Mouse (Mus musculus): Measurements from ENCODE around the gene Csrp1. TPM values are rescaled to one million over a fixed set of nuclear protein-coding genes. Genes with fewer than 3 reads are reported as not detected.

Csrp1 gene
- total RNA-seq, 2 experiments from 2014 or later: 31.2 to 32.8 TPM

GRCm38 (mm10) chr1:135794216-135795134, 74.6 kb downstream of the Csrp1 start:
- DNase-seq: no peak
- intact Hi-C loops (cut with DNase I): no loop called here

DNA sequence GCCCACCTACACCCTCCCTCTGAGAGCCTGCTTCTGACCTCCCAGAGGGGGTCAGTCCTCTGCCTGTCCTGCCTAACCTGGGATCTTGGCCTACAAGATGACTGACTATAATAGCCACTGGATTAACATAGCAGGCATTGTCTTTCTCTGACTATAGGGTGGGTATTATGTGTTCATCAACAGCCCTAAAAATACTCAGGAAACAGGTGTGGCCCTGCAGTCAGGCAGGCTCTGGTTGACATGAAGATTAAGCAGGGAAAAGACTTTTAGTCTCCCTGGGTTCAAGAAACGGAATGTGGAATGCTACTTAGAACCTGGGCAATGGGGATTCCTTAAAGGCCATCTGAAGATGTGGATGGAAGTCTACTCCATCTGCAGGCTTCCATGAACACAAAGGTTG, 78.6 kb downstream of the Csrp1 start:
- DNase-seq: no peak
- intact Hi-C loops (cut with DNase I): no loop called here

GRCm38 (mm10) chr1:135799109-135799627, 79.3 kb downstream of the Csrp1 start:
- DNase-seq: no peak
- intact Hi-C loops (cut with DNase I): no loop called here

GRCm38 (mm10) chr1:135800192-135800950, 80.5 kb downstream of the Csrp1 start:
- peak; percentile 54 for DNase-seq
- intact Hi-C loops (cut with DNase I): no loop called here

Other genes with a start within 250 kb of the Csrp1 start
- gene Nav1, start 112.8 kb upstream of the Csrp1 start, total RNA-seq (2021): 100 to 1,000 TPM; 232 to 237 TPM
- 10 to 100 TPM; 11.2 to 12.9 TPM for gene Phlda3, start 46.1 kb downstream of the Csrp1 start, total RNA-seq (2021)
- gene Tnni1, start 59.4 kb downstream of the Csrp1 start, total RNA-seq (2021): not detected
- under 1 TPM; 0.64 to 0.86 TPM for gene Lad1, start 98.5 kb downstream of the Csrp1 start, total RNA-seq (2021)
- gene Tnnt2, start 116.3 kb downstream of the Csrp1 start, total RNA-seq (2021): under 1 TPM; 0.62 to 0.85 TPM
- gene Pkp1, start 199.1 kb downstream of the Csrp1 start, total RNA-seq (2021): under 1 TPM in 1 of 2 experiments, not detected in 1; 0.18 TPM